In the genomic region with DNA sequence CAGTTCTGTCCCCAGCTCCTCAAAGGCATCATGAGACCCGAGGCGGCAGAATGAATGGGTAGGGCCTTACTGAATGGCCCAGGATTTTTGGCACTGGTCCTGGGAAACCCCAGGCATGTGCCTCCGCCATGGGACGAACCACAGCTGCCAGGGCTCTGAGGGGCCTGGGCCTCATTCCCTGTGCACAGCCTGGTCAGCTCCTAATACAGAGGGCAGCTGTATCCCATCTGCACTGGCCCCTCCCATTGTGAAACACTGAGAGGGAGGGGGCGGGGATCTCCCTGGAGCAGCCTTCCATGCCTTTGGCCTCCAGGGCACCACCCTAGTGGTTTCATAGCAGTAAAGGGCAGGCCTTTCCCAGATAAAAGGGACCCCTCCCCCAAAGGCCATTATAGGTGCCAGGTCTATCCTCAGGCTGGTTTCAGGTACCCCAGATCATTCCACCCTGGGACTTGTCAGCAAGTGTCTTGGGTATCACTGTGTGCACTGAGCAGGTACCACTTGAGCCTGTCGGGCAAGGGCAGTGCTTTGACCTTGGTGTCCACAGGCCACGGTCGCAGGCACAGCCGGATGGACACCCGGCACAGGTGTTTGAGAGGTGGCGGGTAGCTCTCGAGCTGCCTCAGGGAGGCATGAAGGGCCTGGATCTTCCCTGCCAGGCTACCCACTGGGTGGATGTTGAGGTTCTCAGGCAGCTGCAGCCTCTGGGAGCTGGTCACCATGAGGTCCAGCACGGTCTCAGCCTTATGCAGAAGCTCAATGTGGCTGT, we compare ENCODE assay signal across 8 mouse cellular contexts. TPM values are rescaled to one million over a fixed set of nuclear protein-coding genes. Genes with fewer than 3 reads are reported as not detected.
DNase-seq lines count a peak whose midpoint lies in the region; ATAC-seq lines count a peak whose summit lies in the region.

No protein-coding gene starts in this region.

- no peak overlapping the region for H3K9ac ChIP-seq in liver, embryonic 12.5 days

- peaks cover 84% of the 10 kb centered on the region for H3K36me3 ChIP-seq in liver, embryonic 12.5 days

- H3K9me3 ChIP-seq in liver, embryonic 12.5 days (replicated peaks): no peaks in the 10 kb centered on the region

- ATAC-seq in liver, embryonic 12.5 days: no peak

- H3K27ac ChIP-seq in liver, embryonic 12.5 days: no peak overlapping the region; the same call in 1 of the 2 replicates

- H3K4me2 ChIP-seq in liver, embryonic 12.5 days: no peak overlapping the region

- no peak overlapping the region for H3K4me3 ChIP-seq in liver, embryonic 12.5 days

- H3K4me1 ChIP-seq in liver, embryonic 12.5 days: peaks cover 34% of the 10 kb centered on the region

- DNase-seq in liver (peak; percentile 33), adipocyte (ENCODE audit: low spot score) (peak; percentile 66)
- peak; percentile 36 to 60 for DNase-seq in heart, adult 18-20 months
- DNase-seq in kidney, adult 8-10 months: peak; percentile 36 to 62
- peak; percentile 91 for DNase-seq in lung, postnatal 10 days
- no peak for DNase-seq in yolk sac, embryonic 10.5 days (ENCODE audit: low spot score)
- DNase-seq in left cerebral cortex, postnatal 25 days (ENCODE audit: low spot score in 2 of 2): no peak

- H3K27me3 ChIP-seq in liver, embryonic 12.5 days (replicated peaks): no peaks in the 10 kb centered on the region

- intact Hi-C loops in left cerebral cortex, postnatal 25 days (cut with DNase I): no loop called here

- 90% methylated on average over 13 of the region's 13 CpGs for WGBS in liver, embryonic 12.5 days (ENCODE audit: insufficient replicate concordance)

RNA-seq across cellular contexts. Expression of a gene that starts 6.6 kb away (rescaled TPM):
- polyA plus RNA-seq in liver, embryonic 12.5 days (2016; fragmentation: Nextera tagmentation; extraction: Ambion mirVana): 41.0 and 41.7 TPM in 2 replicates
- total RNA-seq in heart, adult 18-20 months (2021): 1 to 10 TPM; 6.6 to 7.4 TPM
- total RNA-seq in left cerebral cortex, postnatal 25 days (2021): 10 to 100 TPM; 36.7 to 38.6 TPM

RNA-seq across cellular contexts. Expression of a gene that starts 11.2 kb away (rescaled TPM):
- polyA plus RNA-seq in liver, embryonic 12.5 days (2016; fragmentation: Nextera tagmentation; extraction: Ambion mirVana): 2.5 and 4.1 TPM in 2 replicates
- total RNA-seq in heart, adult 18-20 months (2021): 1 to 10 TPM in 1 of 2 experiments, under 1 TPM in 1; 0.92 to 1.5 TPM
- total RNA-seq in left cerebral cortex, postnatal 25 days (2021): 1 to 10 TPM; 1.3 to 2.4 TPM

RNA-seq across cellular contexts. Expression of a gene that starts 15.9 kb away (rescaled TPM):
- 45.4 and 48.6 TPM in 2 replicates for polyA plus RNA-seq in liver, embryonic 12.5 days (2016; fragmentation: Nextera tagmentation; extraction: Ambion mirVana)
- total RNA-seq in heart, adult 18-20 months (2021): 10 to 100 TPM; 22.6 to 29.2 TPM
- 10 to 100 TPM; 35.0 to 37.2 TPM for total RNA-seq in left cerebral cortex, postnatal 25 days (2021)

RNA-seq across cellular contexts. Expression of a gene that starts 20.1 kb away (rescaled TPM):
- polyA plus RNA-seq in liver, embryonic 12.5 days (2016; fragmentation: Nextera tagmentation; extraction: Ambion mirVana): 0.18 and 0.19 TPM in 2 replicates
- under 1 TPM; 0.49 to 0.74 TPM for total RNA-seq in heart, adult 18-20 months (2021)
- total RNA-seq in left cerebral cortex, postnatal 25 days (2021): 1 to 10 TPM; 6.8 to 7.0 TPM

Comparison
In these comparisons a context has a peak if more than half of its experiments do, and no peak if none do; other contexts are left out.
1. DNase-seq: peak in liver (single experiment), adipocyte (single experiment), heart, adult 18-20 months (2 of 2), kidney, adult 8-10 months (2 of 2) and lung, postnatal 10 days (single experiment); none in yolk sac, embryonic 10.5 days (single experiment) and left cerebral cortex, postnatal 25 days (0 of 2).
2. RNA of a gene that starts 6.6 kb away (total RNA-seq): 36.7 to 38.6 TPM in left cerebral cortex, postnatal 25 days; 6.6 to 7.4 TPM in heart, adult 18-20 months; every median in the first group is over 4 times any median in the second.